Mouse (Mus musculus) midbrain, embryonic 15.5 days (tissue): Measurements from ENCODE around the gene AI854703. TPM values are rescaled to one million over a fixed set of nuclear protein-coding genes. Genes with fewer than 3 reads are reported as not detected.

Experiments
- ATAC-seq: fragments of 200-750 bp; cut with Nextera tagmentation; replicated peaks from 2 replicates; pipeline ENCODE4 v1.8.0; 2017; ENCODE audit warnings: moderate TSS enrichment
- H3K27ac ChIP-seq: fragments of 300-500 bp; sonication (generic); 2 replicates; pipeline ENCODE4 v1.5.1; 2015; ENCODE audit warnings: mild to moderate bottlenecking, inconsistent platforms
- H3K27me3 ChIP-seq: fragments of 300-500 bp; sonication (generic); replicated peaks from 2 replicates; pipeline ENCODE4 v1.6.1; 2015; ENCODE audit warnings: inconsistent platforms
- H3K36me3 ChIP-seq: fragments of 300-500 bp; sonication (generic); replicated peaks from 2 replicates; pipeline ENCODE4 v1.6.1; 2015; ENCODE audit warnings: inconsistent platforms
- H3K4me1 ChIP-seq: fragments of 300-500 bp; sonication (generic); 2 replicates; pipeline ENCODE4 v1.6.1; 2015; ENCODE audit warnings: inconsistent platforms
- H3K4me2 ChIP-seq: fragments of 300-500 bp; sonication (generic); 2 replicates; pipeline ENCODE4 v1.6.1; 2015; ENCODE audit warnings: inconsistent platforms, mild to moderate bottlenecking, moderate library complexity
- H3K4me3 ChIP-seq: fragments of 300-500 bp; sonication (generic); 2 replicates; pipeline ENCODE4 v1.5.1; 2015; ENCODE audit warnings: mild to moderate bottlenecking, inconsistent platforms
- H3K9ac ChIP-seq: fragments of 300-500 bp; sonication (generic); 2 replicates; pipeline ENCODE4 v1.6.1; 2015; ENCODE audit warnings: mild to moderate bottlenecking, inconsistent platforms
- H3K9me3 ChIP-seq: fragments of 300-500 bp; sonication (generic); 2 replicates; pipeline ENCODE4 v1.6.1; 2016; ENCODE audit warnings: inconsistent platforms
- WGBS: fragments of 180-500 bp; shearing (Covaris S2); methylation state at CpG from one replicate; pipeline ENCODE4 v1.1.7; 2015; ENCODE audit warnings: mixed read lengths; 5-methylcytosine and 5-hydroxymethylcytosine counted together
- polyA plus RNA-seq: library from polyadenylated mRNA; unstranded; fragments of >200 nt; fragmentation: Nextera tagmentation; extraction: Ambion mirVana; gene quantifications from 2 replicates; pipeline ENCODE4 v1.2.1, GENCODE M21; 2015

Gene AI854703
- polyA plus RNA-seq, 1 experiment from 2014 or later = 23.8 TPM

GRCm38 (mm10) chr6:48641391-48641790, 14.8 kb downstream of the AI854703 start:
- H3K4me1 ChIP-seq = no peaks in the 10 kb centered on the region
- WGBS = 80% methylated on average over 6 of the region's 6 CpGs
- no peak overlapping the region for H3K4me2 ChIP-seq
- H3K9me3 ChIP-seq = no peaks in the 10 kb centered on the region
- H3K9ac ChIP-seq = no peak overlapping the region
- ATAC-seq = no peak
- H3K4me3 ChIP-seq = no peak overlapping the region
- H3K36me3 ChIP-seq = no peaks in the 10 kb centered on the region
- no peak overlapping the region for H3K27ac ChIP-seq
- no peaks in the 10 kb centered on the region for H3K27me3 ChIP-seq

DNA sequence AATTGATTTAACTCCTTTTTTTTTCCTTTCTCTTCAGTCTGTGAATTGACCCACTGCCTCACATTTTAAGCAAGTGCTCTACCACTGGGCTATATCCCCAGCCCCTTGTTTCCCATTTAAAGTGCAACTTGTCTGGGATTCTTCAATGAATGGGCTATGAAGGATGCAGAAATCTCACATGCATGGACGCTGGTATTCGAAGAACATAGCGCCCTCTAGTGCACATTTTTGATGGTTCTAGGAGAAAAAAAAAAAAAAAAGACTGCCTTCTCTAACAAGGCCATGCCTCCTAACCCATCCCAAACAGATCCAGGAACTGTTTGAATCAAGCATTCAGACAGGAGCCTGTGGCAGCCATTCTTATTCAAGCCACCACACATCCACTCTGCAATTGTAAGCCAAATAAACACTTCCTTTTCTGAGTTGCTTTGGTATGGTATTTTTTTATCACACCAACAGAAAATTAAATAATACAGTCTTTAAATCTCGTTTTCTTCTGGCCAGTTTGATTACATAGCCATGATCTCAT, 16.3 kb downstream of the AI854703 start:
- H3K36me3 ChIP-seq = no peaks in the 10 kb centered on the region
- 22% methylated on average over 4 of the region's 4 CpGs for WGBS
- H3K9ac ChIP-seq = no peak overlapping the region
- H3K9me3 ChIP-seq = no peaks in the 10 kb centered on the region
- no peak overlapping the region for H3K27ac ChIP-seq
- no peak overlapping the region for H3K4me3 ChIP-seq
- H3K4me2 ChIP-seq = no peak overlapping the region
- H3K27me3 ChIP-seq = no peaks in the 10 kb centered on the region
- peak; percentile 42; the same call in 1 of the 2 replicates for ATAC-seq
- H3K4me1 ChIP-seq = no peaks in the 10 kb centered on the region

DNA sequence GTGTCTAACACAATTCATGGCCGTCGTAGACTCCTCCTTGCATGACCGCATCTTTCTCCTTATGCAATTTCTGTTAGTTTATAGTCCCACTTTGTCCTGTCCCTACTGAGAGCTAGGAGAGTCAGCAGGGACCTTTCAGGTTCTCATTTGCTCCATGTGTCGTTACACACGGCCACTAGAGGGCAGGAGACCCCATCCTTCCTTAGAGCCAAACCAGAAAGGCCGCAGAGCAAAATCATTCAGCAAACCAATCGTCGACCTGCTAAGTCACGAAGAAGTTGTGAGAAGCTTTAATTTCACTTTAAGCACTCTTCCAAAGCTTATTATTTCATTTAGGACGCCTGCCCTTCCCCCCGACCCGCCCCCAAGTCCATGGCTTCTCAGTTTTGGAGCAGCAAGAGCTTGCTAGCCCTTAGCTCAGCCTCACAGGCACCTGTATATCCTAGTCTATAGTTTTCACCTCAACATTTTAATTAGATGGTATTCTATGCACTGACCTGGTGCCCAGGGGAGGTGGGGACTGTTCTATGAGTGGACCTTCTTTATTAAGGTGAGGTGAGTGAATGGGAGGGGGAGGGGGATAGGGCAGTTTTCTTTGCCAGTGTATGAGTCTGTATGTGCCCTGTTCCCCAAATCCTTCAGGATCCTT, 19.2 kb downstream of the AI854703 start:
- no peak overlapping the region for H3K4me3 ChIP-seq
- WGBS = 14% methylated on average over 12 of the region's 12 CpGs

GRCm38 (mm10) chr6:48646309-48646690, 19.7 kb downstream of the AI854703 start:
- WGBS = 85% methylated on average over 4 of the region's 4 CpGs
- H3K27me3 ChIP-seq = no peaks in the 10 kb centered on the region
- no peak for ATAC-seq
- no peaks in the 10 kb centered on the region for H3K9me3 ChIP-seq
- H3K36me3 ChIP-seq = no peaks in the 10 kb centered on the region
- no peak overlapping the region for H3K9ac ChIP-seq
- no peak overlapping the region for H3K4me2 ChIP-seq
- H3K4me1 ChIP-seq = no peaks in the 10 kb centered on the region
- H3K4me3 ChIP-seq = no peak overlapping the region
- no peak overlapping the region for H3K27ac ChIP-seq

More for the DNA sequence above, 19.2 kb downstream of the AI854703 start:
- Histone ChIP-seq H3K36me3 (no peaks in the 10 kb centered on the region), H3K27ac (no peak overlapping the region), H3K4me1 (no peaks in the 10 kb centered on the region), H3K4me2 (no peak overlapping the region), H3K27me3 (no peaks in the 10 kb centered on the region), H3K9ac (no peak overlapping the region), H3K9me3 (no peaks in the 10 kb centered on the region)
- 0 out of 2 replicates have a peak, but pooled peaks have one; percentile 33 for ATAC-seq

- no peak within 1 kb of the TSS for H3K4me3 ChIP-seq
- 41% methylated on average over 3 of the region's 3 CpGs for WGBS
- no peak for ATAC-seq
- no peaks in the 10 kb centered on the region for H3K36me3 ChIP-seq
- H3K9me3 ChIP-seq = no peaks in the 10 kb centered on the region
- no peaks in the 10 kb centered on the region for H3K4me1 ChIP-seq
- no peak within 1 kb of the TSS for H3K27ac ChIP-seq
- H3K9ac ChIP-seq = no peak within 1 kb of the TSS
- no peak within 1 kb of the TSS for H3K4me2 ChIP-seq
- no peaks in the 10 kb centered on the region for H3K27me3 ChIP-seq
Measured at GRCm38 (mm10) chr6:48646995-48647394, 20.4 kb downstream of the AI854703 start, which contains the start of gene Gimap8. Gene Gimap8, plus strand, starts transcription at chr6:48647234.

GRCm38 (mm10) chr6:48647611-48648010, 21.0 kb downstream of the AI854703 start:
- no peak overlapping the region for H3K27ac ChIP-seq
- H3K4me1 ChIP-seq = no peaks in the 10 kb centered on the region
- no peak overlapping the region for H3K4me2 ChIP-seq
- no peaks in the 10 kb centered on the region for H3K36me3 ChIP-seq
- WGBS = 92% methylated on average over 2 of the region's 2 CpGs
- no peaks in the 10 kb centered on the region for H3K27me3 ChIP-seq
- H3K4me3 ChIP-seq = no peak overlapping the region
- no peak for ATAC-seq
- no peak overlapping the region for H3K9ac ChIP-seq
- no peaks in the 10 kb centered on the region for H3K9me3 ChIP-seq

DNA sequence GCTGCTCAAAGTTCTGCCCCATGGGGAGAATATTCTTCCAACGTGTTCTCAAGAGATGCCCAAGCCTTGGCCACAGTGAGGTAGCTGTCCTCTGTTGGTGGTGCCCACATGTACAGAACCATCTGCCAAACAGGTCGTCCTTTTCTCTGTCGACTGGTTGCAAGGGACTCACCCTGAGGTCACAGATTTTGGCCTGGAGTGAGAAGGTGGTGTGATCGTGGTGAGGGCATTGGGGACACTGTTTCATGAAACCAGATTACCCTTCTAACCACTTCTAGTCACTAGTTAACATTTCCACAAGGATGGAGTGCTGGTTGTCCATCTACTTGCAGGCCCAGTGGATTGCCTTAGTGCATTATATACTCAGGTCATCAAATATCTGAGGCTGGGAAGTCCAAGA, 22.2 kb downstream of the AI854703 start:
- WGBS = 78% methylated on average over 4 of the region's 4 CpGs
- Histone ChIP-seq H3K27ac (no peak overlapping the region), H3K9me3 (no peaks in the 10 kb centered on the region), H3K9ac (no peak overlapping the region), H3K4me2 (no peak overlapping the region), H3K36me3 (no peaks in the 10 kb centered on the region), H3K4me1 (no peaks in the 10 kb centered on the region), H3K27me3 (no peaks in the 10 kb centered on the region), H3K4me3 (no peak overlapping the region)
- ATAC-seq = no peak

DNA sequence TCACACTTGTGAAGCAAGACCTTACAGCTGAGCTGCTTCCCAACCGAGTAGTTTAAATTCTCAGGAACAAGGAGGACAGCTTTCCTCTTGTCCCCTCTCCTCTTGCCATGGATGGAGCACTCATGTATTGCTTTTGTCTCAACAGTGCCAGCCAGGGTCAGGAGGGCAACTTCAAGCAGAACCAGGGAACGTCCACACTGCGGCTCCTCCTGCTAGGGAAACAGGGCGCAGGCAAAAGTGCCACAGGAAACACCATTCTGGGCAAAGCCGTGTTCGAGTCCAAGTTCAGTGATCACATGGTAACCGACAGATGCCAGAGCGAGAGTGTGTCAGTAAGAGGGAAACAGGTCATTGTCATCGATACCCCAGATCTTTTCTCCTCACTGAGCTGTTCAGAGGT, 23.5 kb downstream of the AI854703 start:
- no peak overlapping the region for H3K4me3 ChIP-seq
- ATAC-seq = no peak
- H3K4me1 ChIP-seq = no peaks in the 10 kb centered on the region
- WGBS = 92% methylated on average over 9 of the region's 9 CpGs
- H3K27me3 ChIP-seq = no peaks in the 10 kb centered on the region
- H3K36me3 ChIP-seq = no peaks in the 10 kb centered on the region
- no peak overlapping the region for H3K27ac ChIP-seq
- H3K9me3 ChIP-seq = no peaks in the 10 kb centered on the region
- H3K9ac ChIP-seq = no peak overlapping the region
- H3K4me2 ChIP-seq = no peak overlapping the region

DNA sequence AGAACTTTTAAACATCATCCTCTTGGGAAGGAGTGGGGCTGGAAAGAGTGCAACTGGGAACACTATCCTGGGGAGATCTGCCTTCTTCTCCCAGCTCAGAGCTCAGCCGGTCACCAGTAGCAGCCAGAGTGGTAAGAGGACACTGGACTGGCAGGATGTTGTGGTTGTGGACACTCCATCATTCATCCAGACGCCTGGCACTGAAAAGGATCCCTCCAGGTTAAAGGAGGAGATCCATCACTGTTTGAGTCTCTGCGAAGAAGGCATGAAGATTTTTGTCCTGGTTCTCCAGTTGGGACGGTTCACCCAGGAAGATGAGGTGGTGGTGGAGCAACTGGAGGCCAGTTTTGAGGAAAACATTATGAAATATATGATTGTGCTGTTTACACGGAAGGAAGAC, 32.2 kb downstream of the AI854703 start:
- no peaks in the 10 kb centered on the region for H3K27me3 ChIP-seq
- ATAC-seq = no peak
- no peak overlapping the region for H3K9ac ChIP-seq
- no peak overlapping the region for H3K27ac ChIP-seq
- H3K4me3 ChIP-seq = no peak overlapping the region
- H3K4me1 ChIP-seq = no peaks in the 10 kb centered on the region
- H3K36me3 ChIP-seq = no peaks in the 10 kb centered on the region
- no peak overlapping the region for H3K4me2 ChIP-seq
- WGBS = 87% methylated on average over 5 of the region's 5 CpGs
- H3K9me3 ChIP-seq = no peaks in the 10 kb centered on the region

GRCm38 (mm10) chr6:48664750-48665149, 38.2 kb downstream of the AI854703 start:
- no peak for ATAC-seq
- WGBS = 84% methylated on average over 4 of the region's 4 CpGs
- no peaks in the 10 kb centered on the region for H3K9me3 ChIP-seq

GRCm38 (mm10) chr6:48665471-48665870, 38.9 kb downstream of the AI854703 start:
- no peak overlapping the region for H3K27ac ChIP-seq
- H3K9me3 ChIP-seq = no peaks in the 10 kb centered on the region
- H3K4me1 ChIP-seq = no peaks in the 10 kb centered on the region
- H3K4me3 ChIP-seq = no peak overlapping the region
- ATAC-seq = no peak
- H3K9ac ChIP-seq = no peak overlapping the region
- 95% methylated on average over 9 of the region's 9 CpGs for whole genome bisulfite sequencing
- no peaks in the 10 kb centered on the region for H3K27me3 ChIP-seq
- no peak overlapping the region for H3K4me2 ChIP-seq
- no peaks in the 10 kb centered on the region for H3K36me3 ChIP-seq

More at GRCm38 (mm10) chr6:48664750-48665149, 38.2 kb downstream of the AI854703 start:
- no peak overlapping the region for H3K27ac ChIP-seq
- H3K4me1 ChIP-seq = no peaks in the 10 kb centered on the region
- H3K36me3 ChIP-seq = no peaks in the 10 kb centered on the region
- no peak overlapping the region for H3K4me3 ChIP-seq
- H3K9ac ChIP-seq = no peak overlapping the region
- no peak overlapping the region for H3K4me2 ChIP-seq
- no peaks in the 10 kb centered on the region for H3K27me3 ChIP-seq

GRCm38 (mm10) chr6:48666159-48666586, 39.6 kb downstream of the AI854703 start:
- H3K27me3 ChIP-seq = no peaks in the 10 kb centered on the region
- no peak overlapping the region for H3K4me2 ChIP-seq
- no peaks in the 10 kb centered on the region for H3K36me3 ChIP-seq
- WGBS = 74% methylated on average over 7 of the region's 7 CpGs
- H3K9ac ChIP-seq = no peak overlapping the region
- no peak overlapping the region for H3K27ac ChIP-seq
- no peaks in the 10 kb centered on the region for H3K4me1 ChIP-seq
- H3K4me3 ChIP-seq = no peak overlapping the region
- H3K9me3 ChIP-seq = no peaks in the 10 kb centered on the region
- no peak for ATAC-seq

DNA sequence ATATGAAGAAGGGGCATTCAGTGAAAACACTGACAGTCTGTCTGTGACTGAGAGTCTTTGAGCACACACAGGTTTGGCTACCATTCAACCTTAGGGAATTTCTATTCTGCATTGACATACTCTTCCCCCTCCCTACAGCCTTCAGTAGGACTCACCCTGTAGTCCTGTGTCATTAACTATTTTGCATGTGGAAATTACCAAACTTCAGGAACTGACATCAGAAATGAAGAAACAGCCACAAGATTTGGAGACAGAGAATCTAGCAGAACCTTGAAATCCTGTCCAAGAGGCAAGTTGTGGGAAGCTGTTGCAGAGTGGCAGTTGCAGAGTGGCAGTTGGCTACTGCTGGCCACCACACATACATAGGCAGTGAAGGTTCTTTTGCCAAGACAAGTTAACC, 41.5 kb downstream of the AI854703 start:
- Histone ChIP-seq H3K9ac (no peak overlapping the region), H3K9me3 (no peaks in the 10 kb centered on the region), H3K27me3 (no peaks in the 10 kb centered on the region), H3K4me2 (no peak overlapping the region), H3K27ac (no peak overlapping the region), H3K4me3 (no peak overlapping the region), H3K4me1 (no peaks in the 10 kb centered on the region), H3K36me3 (no peaks in the 10 kb centered on the region)
- ATAC-seq = no peak
